Mouse (Mus musculus): ENCODE measurements around the gene Rnf186. TPM values are rescaled to one million over a fixed set of nuclear protein-coding genes. Genes with fewer than 3 reads are reported as not detected.

The Rnf186 gene
- polyA plus RNA-seq, 1 experiment from 2014 or later = 24.8 TPM

GRCm38 (mm10) chr4:138997121-138997520, 30.2 kb downstream of the Rnf186 start:
- Histone ChIP-seq H3K4me1 (replicated peaks; ENCODE audit: control insufficient read depth, insufficient read depth) (no peaks in the 10 kb centered on the region), H3K9ac (ENCODE audit: low read length) (no peak overlapping the region), H3K27me3 (ENCODE audit: control insufficient read depth, insufficient read depth, low read length) (no peaks in the 10 kb centered on the region), H3K9me3 (ENCODE audit: control insufficient read depth, low read length) (no peaks in the 10 kb centered on the region), H3K36me3 (ENCODE audit: control insufficient read depth, insufficient read depth, low read length) (no peaks in the 10 kb centered on the region), H3K4me2 (replicated peaks; ENCODE audit: low read depth) (no peak overlapping the region), H3K4me3 (ENCODE audit: low read depth, low read length) (no peak overlapping the region), H3K27ac (replicated peaks) (no peak overlapping the region)
- WGBS = 91% methylated on average over 4 of the region's 4 CpGs
- ATAC-seq (ENCODE audit: low FRiP score, low TSS enrichment) = no peak
- DNase-seq (ENCODE audit: low spot score) = no peak
- TF ChIP-seq CTCF (IDR thresholded peaks at IDR 0.05; ENCODE audit: low read depth) (peak; percentile 57), EP300 (optimal IDR thresholded peaks at IDR 0.05) (no peak)

GRCm38 (mm10) chr4:138998611-138999010, 31.7 kb downstream of the Rnf186 start:
- Histone ChIP-seq H3K36me3 (ENCODE audit: control insufficient read depth, insufficient read depth, low read length) (no peaks in the 10 kb centered on the region), H3K4me2 (replicated peaks; ENCODE audit: low read depth) (no peak overlapping the region), H3K4me1 (replicated peaks; ENCODE audit: control insufficient read depth, insufficient read depth) (no peaks in the 10 kb centered on the region), H3K27ac (replicated peaks) (no peak overlapping the region), H3K27me3 (ENCODE audit: control insufficient read depth, insufficient read depth, low read length) (no peaks in the 10 kb centered on the region), H3K9ac (ENCODE audit: low read length) (no peak overlapping the region), H3K4me3 (ENCODE audit: low read depth, low read length) (no peak overlapping the region), H3K9me3 (ENCODE audit: control insufficient read depth, low read length) (no peaks in the 10 kb centered on the region)
- 65% methylated on average over 11 of the region's 11 CpGs for WGBS
- peak; percentile 60 for DNase-seq (ENCODE audit: low spot score)
- peak; percentile 61; the same call in 1 of the 2 replicates for ATAC-seq (ENCODE audit: low FRiP score, low TSS enrichment)
- TF ChIP-seq CTCF (IDR thresholded peaks at IDR 0.05; ENCODE audit: low read depth) (no peak), EP300 (optimal IDR thresholded peaks at IDR 0.05) (no peak)

DNA sequence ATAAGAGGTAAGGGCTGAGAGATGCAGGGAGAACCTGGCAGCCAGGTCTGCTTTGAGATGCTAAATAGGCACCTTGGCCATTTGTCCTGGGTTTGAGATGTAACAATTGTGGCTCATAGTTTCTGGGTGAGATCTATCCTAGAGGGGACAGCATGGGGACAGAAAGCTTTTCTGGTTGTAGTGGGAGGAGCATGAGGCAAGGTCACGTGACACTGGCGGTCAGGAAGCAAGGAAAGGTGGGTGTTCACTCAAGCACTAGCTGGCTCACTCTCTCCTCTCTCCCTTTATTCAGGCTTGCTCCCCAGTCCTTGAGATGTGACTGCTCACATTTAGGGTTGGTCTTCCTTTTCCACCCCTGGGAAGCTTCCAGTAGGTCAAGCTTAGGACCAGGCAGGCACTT, 34.1 kb downstream of the Rnf186 start:
- Histone ChIP-seq H3K27ac (replicated peaks) (no peak overlapping the region), H3K9ac (ENCODE audit: low read length) (no peak overlapping the region), H3K4me1 (replicated peaks; ENCODE audit: control insufficient read depth, insufficient read depth) (no peaks in the 10 kb centered on the region), H3K27me3 (ENCODE audit: control insufficient read depth, insufficient read depth, low read length) (no peaks in the 10 kb centered on the region), H3K4me2 (replicated peaks; ENCODE audit: low read depth) (no peak overlapping the region), H3K36me3 (ENCODE audit: control insufficient read depth, insufficient read depth, low read length) (no peaks in the 10 kb centered on the region), H3K9me3 (ENCODE audit: control insufficient read depth, low read length) (no peaks in the 10 kb centered on the region), H3K4me3 (ENCODE audit: low read depth, low read length) (no peak overlapping the region)
- no peak for ATAC-seq (ENCODE audit: low FRiP score, low TSS enrichment)
- TF ChIP-seq CTCF (IDR thresholded peaks at IDR 0.05; ENCODE audit: low read depth) (no peak), EP300 (optimal IDR thresholded peaks at IDR 0.05) (no peak)
- no peak for DNase-seq (ENCODE audit: low spot score)
- WGBS = 39% methylated on average over 2 of the region's 2 CpGs

GRCm38 (mm10) chr4:139001433-139001832, 34.5 kb downstream of the Rnf186 start:
- H3K9ac ChIP-seq (ENCODE audit: low read length) = no peak overlapping the region
- no peaks in the 10 kb centered on the region for H3K36me3 ChIP-seq (ENCODE audit: control insufficient read depth, insufficient read depth, low read length)
- ATAC-seq (ENCODE audit: low FRiP score, low TSS enrichment) = no peak
- no peaks in the 10 kb centered on the region for H3K27me3 ChIP-seq (ENCODE audit: control insufficient read depth, insufficient read depth, low read length)
- H3K9me3 ChIP-seq (ENCODE audit: control insufficient read depth, low read length) = no peaks in the 10 kb centered on the region
- no peaks in the 10 kb centered on the region for H3K4me1 ChIP-seq (replicated peaks; ENCODE audit: control insufficient read depth, insufficient read depth)
- WGBS = 23% methylated on average over 6 of the region's 6 CpGs
- peak; percentile 47 for DNase-seq (ENCODE audit: low spot score)
- peak; percentile 70 for TF ChIP-seq CTCF (IDR thresholded peaks at IDR 0.05; ENCODE audit: low read depth)
- TF ChIP-seq EP300 (optimal IDR thresholded peaks at IDR 0.05) = no peak
- H3K4me3 ChIP-seq (ENCODE audit: low read depth, low read length) = no peak overlapping the region
- no peak overlapping the region for H3K4me2 ChIP-seq (replicated peaks; ENCODE audit: low read depth)
- H3K27ac ChIP-seq (replicated peaks) = no peak overlapping the region

DNA sequence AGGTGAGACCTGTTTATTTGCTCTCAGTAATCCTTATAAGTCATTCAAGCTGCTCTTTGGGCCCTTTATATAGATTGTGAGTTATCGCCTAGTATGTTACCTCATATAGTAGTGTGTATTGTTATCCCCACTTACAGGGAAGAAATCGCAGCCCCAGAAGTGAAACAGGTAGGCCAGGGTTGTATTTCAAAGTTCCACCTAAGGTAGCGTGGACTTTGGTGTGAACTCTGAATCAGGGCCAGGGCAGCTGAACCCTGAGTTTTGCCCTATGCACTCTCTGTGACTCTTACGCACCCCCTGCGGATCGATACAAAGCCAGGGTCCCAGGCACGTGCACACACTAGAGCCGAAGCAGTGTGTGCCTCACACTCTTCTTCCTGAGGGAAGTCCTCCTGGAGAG, 37.2 kb downstream of the Rnf186 start:
- 70% methylated on average over 8 of the region's 8 CpGs for WGBS
- Histone ChIP-seq H3K27ac (replicated peaks) (0 out of 2 replicates have a peak overlapping the region, but pooled peaks have one; percentile 13), H3K4me3 (ENCODE audit: low read depth, low read length) (no peak overlapping the region), H3K9me3 (ENCODE audit: control insufficient read depth, low read length) (no peaks in the 10 kb centered on the region), H3K36me3 (ENCODE audit: control insufficient read depth, insufficient read depth, low read length) (no peaks in the 10 kb centered on the region), H3K9ac (ENCODE audit: low read length) (no peak overlapping the region), H3K27me3 (ENCODE audit: control insufficient read depth, insufficient read depth, low read length) (no peaks in the 10 kb centered on the region), H3K4me2 (replicated peaks; ENCODE audit: low read depth) (no peak overlapping the region), H3K4me1 (replicated peaks; ENCODE audit: control insufficient read depth, insufficient read depth) (no peaks in the 10 kb centered on the region)
- DNase-seq (ENCODE audit: low spot score) (no peak), ATAC-seq (ENCODE audit: low FRiP score, low TSS enrichment) (0 out of 2 replicates have a peak, but pooled peaks have one; percentile 1)
- TF ChIP-seq CTCF (IDR thresholded peaks at IDR 0.05; ENCODE audit: low read depth) (no peak), EP300 (optimal IDR thresholded peaks at IDR 0.05) (no peak)

DNA sequence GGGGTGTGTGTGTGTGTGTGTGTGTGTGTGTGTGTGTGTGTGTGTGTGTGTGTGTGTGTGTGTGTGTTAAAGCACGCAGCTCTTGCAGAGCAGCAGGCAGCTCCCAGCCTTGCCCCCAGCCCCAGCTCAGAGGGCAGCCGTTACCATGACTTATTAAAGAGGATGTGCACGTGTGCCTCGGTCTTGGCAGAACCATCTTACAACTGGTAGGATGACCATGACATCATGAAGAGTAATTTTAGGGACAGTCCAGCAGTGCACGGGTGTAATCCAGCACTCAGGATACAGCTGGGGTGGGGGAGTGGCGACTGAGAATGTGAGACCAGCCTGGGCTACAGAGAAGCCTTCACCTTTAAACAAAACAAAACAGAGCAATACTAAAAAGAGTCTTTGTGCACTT, 38.3 kb downstream of the Rnf186 start:
- Histone ChIP-seq H3K36me3 (ENCODE audit: control insufficient read depth, insufficient read depth, low read length) (no peaks in the 10 kb centered on the region), H3K4me2 (replicated peaks; ENCODE audit: low read depth) (no peak overlapping the region), H3K27me3 (ENCODE audit: control insufficient read depth, insufficient read depth, low read length) (no peaks in the 10 kb centered on the region), H3K27ac (replicated peaks) (no peak overlapping the region), H3K9me3 (ENCODE audit: control insufficient read depth, low read length) (no peaks in the 10 kb centered on the region), H3K9ac (ENCODE audit: low read length) (no peak overlapping the region), H3K4me3 (ENCODE audit: low read depth, low read length) (no peak overlapping the region), H3K4me1 (replicated peaks; ENCODE audit: control insufficient read depth, insufficient read depth) (no peaks in the 10 kb centered on the region)
- WGBS = 60% methylated on average over 6 of the region's 6 CpGs
- TF ChIP-seq CTCF (IDR thresholded peaks at IDR 0.05; ENCODE audit: low read depth) (no peak), EP300 (optimal IDR thresholded peaks at IDR 0.05) (no peak)
- no peak for DNase-seq (ENCODE audit: low spot score)
- no peak for ATAC-seq (ENCODE audit: low FRiP score, low TSS enrichment)

All from stomach, postnatal 0 days (tissue).